Mouse (Mus musculus): ENCODE measurements around the gene Usp51. TPM values are rescaled to one million over a fixed set of nuclear protein-coding genes. Genes with fewer than 3 reads are reported as not detected.
"Not testable (repeated sequence)": the region's sequence is repeated elsewhere in the genome, so short reads cannot be mapped to it uniquely, and the experiment has no call there.

Usp51 gene
- total RNA-seq (2021), result not detected
- long read RNA-seq, experiment 1, result 0 reads
- long read RNA-seq, experiment 2, result 0 reads

DNA sequence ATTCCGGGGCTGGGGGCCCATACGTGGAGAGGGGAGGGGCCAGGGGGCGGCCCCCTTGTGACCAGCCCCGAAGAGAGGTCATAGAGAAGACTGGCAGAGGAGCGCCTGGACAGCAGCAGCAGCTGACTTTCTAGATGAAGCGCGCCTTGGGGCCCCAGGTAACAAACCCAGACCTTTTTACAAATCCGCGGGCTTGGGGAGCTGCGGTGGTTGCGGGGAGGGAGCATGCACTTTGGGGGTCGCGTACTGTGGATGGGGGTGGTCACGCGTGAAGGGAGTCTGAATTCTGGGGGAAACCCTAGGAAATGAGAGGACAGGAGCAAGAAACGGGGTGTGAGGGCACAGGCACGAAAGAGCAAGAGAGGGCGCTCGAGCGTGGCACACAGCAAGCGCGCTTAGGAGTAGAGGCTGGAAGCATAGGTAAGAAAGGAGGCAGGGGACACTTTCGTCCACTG is at the start of gene Usp51:
Gene Usp51, plus strand, starts transcription at position 83 of the 455 bp plus-strand sequence.
- intact Hi-C loops (cut with DNase I), result no loop called here
- DNase-seq, result no peak

DNA sequence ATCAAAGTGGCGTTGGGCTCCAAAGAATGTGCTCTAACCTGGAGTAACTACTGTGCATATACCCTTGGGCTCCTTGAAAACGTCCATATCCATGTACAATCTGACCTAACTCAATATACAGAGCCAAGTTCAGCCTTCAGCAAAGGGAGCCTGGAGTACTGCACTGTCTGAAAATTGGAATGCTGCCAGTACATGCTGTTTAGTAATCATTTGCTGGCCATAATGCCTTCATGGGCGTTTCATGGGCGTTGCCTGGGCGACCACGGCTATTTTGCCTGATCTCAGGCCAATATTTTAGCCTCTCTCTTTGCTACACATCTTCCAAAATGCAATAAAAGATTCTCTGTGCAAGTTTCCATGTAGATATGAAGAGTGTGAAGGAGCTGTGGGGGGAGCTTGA is 36.7 kb upstream of the Usp51 start:
- DNase-seq, result no peak
- intact Hi-C loops (cut with DNase I), result no loop called here

DNA sequence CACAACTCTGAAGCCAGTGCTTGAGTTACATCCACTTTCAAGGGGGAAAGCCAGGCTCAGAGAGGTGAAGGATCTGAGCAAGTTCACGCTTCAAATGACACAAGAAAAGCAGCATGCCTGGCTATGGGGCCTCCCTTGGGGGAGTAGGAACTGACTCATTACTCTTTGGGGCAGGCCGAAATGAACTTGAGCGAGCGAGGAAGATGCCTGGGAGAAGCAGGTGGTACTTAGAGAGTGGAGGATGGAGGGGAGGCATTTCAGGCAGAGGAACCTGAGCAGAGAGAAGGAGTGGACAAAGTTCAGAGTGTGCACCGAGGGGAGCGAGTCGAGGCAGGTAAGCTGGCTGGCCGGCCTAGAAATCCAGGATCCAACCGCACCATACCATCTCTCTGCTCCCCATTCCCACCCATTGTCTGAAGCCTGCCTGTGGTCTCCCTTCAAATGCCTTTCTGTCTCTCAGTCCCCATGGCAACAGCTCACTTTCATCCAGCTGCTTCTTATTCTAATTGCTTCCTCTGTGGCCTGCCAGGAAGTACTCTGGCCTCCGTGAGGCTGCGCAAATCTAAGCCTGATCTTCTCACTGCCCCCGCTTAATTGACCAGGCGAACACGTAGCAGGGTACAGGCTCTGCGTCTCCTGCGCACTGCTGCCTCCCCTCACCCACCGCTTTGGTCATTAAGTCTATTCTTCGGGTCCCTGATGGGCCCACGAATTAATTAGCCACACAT is 32.6 kb upstream of the Usp51 start:
- DNase-seq; intact Hi-C loops (cut with DNase I): not testable (repeated sequence)

DNA sequence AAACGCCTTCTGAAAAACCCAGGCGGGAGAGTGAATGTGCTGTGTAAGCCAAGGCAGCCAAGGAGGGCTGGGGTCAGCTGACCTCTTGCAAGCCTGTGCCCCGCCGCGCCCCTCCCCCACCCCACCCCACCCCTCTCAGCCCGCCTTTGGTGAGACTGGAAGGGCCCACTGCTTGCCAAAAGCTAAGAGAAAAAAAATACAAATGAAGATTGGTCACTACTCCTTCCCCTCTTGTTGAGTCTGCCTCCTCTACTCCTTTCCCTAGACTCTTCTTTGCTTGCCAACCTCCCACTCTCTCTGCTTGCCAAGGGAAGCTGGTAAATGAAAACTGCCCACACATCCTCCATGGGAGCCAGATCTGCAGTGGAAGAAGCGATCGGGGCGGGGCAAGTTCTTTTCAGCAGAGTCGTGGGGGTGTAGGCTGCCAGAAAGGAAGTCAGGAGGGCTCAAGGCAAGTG is 32.0 kb upstream of the Usp51 start:
- intact Hi-C loops (cut with DNase I), result no loop called here
- DNase-seq, result peak in 1 of 2 experiments; percentile 4

DNA sequence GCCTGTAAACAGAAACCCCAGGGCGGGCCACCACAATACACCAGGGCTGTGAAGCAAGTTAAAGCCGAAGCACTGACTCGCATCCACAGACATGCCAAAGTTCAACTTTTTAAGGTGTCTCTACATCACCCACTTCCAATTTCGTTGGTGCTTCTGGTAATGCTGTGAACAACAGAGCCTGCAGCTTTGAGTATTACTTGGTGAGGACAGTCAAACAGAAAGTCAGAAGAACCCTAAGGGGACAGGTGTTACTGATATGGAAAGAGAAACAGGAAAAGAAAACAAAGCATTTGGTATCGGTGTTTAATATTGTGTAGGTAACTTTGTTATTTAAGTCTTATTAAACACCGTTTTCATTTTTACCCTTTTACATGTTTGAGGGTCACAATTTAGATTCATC is 29.7 kb upstream of the Usp51 start:
- DNase-seq, result no peak
- intact Hi-C loops (cut with DNase I), result no loop called here

DNA sequence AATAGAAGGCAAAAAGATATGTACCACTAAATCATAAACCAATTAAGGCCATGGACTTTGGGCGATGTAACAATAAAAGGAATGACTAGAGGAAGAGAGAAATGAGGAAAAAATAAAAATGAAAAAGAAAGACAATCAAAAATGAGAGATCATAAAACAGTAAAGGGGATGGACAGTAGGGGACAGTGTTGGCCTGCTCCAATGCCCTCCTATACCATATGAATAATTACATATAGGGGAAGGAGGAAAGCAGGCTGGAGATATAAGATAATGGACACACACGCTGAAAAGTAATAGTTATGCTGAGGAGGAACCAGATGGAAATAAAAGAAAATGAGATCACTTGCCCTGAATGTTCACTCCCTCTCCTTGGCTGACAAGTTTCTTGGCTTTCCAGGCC is 21.3 kb upstream of the Usp51 start:
- intact Hi-C loops (cut with DNase I), result no loop called here
- DNase-seq, result no peak

DNA sequence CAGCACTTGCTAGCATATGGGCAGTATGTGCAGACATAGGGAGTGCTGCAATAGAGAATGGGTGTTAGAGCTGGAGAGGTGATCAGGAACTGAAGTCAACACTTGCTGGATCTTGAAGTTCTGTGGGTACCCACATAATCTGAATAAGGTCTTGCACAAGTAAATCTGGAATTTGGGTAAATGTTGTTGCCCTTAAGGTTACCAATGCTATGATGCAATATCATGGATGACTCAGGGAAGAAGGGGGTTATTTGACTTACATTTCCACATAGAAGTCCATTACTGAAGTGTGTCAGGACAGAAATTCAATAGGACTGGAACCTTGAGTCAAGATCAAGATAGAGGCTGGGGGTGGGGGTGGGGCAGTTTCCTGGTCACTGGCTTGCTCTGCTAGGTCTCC is 16.4 kb upstream of the Usp51 start:
- intact Hi-C loops (cut with DNase I), result not testable (repeated sequence)

DNA sequence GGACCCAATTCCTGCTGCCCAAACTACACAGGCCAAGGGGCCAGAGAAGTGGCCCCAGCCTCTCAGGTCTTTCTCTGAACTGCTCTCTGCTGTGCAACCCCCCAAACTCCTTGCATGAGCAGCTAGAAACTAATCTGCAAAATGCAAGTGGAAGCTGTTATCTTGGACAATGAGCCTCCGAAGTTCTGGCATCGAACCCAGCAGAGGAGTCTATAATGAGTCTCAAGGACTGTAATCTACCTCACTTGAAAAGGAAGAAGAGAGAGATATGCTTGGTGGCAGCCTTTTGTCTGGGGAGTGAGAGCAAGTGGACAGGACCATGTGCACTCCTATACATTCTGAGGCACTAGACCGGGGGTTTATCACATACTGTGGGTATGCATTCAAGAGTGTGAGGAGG is 10.2 kb upstream of the Usp51 start:
- intact Hi-C loops (cut with DNase I); DNase-seq: not testable (repeated sequence)

More for the DNA sequence above, 16.4 kb upstream of the Usp51 start:
- not testable (repeated sequence) for DNase-seq

DNA sequence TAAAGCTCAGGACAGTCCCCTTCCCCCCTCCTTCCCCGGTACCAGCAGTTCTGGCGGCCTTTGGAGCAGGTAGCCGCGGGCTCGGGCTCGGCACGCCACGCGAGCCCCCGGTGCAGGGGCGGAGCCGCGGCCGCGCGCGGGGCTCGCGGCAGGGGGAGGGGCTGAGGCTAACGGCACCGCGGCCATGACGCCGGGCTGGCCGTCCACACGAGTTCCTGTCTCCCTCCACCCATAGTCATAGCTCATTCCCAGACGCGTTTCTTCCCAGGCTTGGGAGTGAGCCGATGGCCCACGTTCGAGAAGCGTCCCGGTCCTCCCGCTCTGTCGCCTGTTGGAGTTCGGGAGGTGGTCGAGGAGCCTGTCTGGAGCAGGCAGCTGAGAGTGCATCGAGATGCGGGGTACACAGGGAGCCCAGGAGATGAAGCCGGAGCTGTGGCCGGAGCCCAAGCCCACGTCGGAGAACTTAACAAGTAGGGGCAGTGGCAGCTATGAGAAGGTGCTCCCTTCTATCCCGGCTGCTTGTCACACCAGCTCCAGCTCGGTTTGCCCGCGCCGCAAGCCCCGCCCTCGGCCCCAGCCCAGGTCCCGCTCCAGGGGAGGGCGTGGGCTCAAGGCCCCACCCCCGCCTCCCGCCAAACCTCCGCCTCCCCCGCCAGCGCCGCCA is 884 bp downstream of the Usp51 start:
- intact Hi-C loops (cut with DNase I), result no loop called here
- DNase-seq, result peak; percentile 13 to 20

DNA sequence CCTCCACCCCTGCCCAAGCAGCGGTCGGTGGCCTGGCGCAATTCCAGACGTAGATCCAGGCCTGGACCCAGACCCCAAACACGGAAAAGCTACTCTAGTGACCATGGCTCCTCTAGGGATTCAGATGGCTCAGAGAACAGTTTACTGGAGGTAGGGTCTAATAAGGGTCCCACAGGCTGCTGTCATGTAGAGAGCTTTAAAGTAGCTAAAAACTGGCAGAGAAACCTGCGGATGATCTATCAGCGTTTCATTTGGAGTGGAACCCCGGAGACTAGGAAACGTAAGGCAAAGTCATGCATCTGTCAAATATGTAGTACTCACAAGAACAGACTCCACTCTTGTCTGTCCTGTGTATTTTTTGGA is 1.4 kb downstream of the Usp51 start:
- intact Hi-C loops (cut with DNase I), result no loop called here
- DNase-seq, result no peak

DNA sequence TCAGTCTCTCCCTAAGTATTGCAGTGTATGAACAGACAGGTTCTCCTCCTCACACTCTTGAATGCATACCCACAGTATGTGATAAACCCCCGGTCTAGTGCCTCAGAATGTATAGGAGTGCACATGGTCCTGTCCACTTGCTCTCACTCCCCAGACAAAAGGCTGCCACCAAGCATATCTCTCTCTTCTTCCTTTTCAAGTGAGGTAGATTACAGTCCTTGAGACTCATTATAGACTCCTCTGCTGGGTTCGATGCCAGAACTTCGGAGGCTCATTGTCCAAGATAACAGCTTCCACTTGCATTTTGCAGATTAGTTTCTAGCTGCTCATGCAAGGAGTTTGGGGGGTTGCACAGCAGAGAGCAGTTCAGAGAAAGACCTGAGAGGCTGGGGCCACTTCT is 19.0 kb downstream of the Usp51 start:
- intact Hi-C loops (cut with DNase I); DNase-seq: not testable (repeated sequence)

DNA sequence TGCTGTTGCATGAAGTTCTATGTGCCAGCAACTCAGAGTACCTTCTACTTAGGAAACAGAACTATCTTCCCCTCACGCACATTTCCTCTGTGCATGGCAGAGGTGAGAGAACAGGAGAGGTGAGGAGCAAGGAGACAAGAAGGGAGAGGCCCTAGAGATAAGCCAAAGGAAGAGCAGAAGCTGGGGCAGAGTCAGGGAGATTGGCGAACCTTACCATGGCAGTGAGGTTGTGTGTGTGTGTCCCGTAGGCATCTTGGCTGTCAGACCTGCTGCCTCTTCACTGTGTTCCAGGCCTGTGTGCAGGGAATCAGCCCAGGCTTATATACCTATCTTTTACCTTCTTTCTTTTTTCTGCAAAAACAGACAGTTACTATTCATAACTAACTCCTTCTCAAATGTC is 19.4 kb downstream of the Usp51 start:
- intact Hi-C loops (cut with DNase I); DNase-seq: not testable (repeated sequence)

DNA sequence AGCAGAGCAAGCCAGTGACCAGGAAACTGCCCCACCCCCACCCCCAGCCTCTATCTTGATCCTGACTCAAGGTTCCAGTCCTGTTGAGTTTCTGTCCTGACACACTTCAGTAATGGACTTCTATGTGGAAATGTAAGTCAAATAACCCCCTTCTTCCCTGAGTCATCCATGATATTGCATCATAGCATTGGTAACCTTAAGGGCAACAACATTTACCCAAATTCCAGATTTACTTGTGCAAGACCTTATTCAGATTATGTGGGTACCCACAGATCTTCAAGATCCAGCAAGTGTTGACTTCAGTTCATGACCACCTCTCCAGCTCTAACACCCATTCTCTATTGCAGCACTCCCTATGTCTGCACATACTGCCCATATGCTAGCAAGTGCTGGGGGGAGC is 25.3 kb downstream of the Usp51 start:
- DNase-seq; intact Hi-C loops (cut with DNase I): not testable (repeated sequence)

DNA sequence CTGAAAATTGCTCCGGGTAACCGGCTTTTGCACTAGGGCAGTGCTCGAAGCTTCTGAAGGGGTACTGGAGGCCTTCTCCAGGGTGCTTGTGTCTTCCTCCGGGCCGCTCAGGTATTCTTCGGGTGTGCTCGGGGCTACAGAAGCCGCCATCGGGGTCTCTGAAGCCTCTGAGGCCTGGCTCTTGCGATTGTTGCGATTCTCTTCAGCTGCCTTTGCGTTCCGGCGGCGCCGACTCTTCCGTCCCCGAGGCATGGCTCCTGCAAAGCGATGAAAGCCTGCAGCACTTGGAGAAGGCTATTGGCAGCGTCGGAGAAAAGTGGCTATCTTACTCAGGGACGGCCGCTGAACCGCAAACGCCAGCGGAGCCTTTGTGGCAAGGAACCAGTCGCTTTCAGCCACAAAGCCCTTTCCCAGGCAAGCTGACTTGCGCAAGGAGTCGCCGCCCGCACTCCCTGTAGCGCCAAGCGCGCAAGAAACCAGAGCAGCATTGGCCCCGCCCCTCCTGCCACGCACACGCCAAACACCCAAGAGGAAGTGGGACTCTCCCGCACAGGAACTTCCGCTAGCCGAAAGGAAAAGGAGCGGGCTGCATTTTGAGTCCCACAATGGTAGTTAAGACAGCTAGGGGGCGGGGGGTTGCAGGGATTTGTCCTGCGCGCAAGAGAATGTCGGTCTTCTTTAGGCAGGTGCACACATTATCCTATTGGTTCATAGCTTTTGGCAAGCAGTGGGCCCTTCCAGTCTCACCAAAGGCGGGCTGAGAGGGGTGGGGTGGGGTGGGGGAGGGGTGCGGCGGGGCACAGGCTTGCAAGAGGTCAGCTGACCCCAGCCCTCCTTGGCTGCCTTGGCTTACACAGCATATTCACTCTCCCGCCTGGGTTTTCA is 31.1 kb downstream of the Usp51 start, which contains the start of gene Mageh1:
Gene Mageh1, minus strand, starts transcription at position 489 of the 885 bp plus-strand sequence.
- intact Hi-C loops (cut with DNase I), result no loop called here
- DNase-seq, result peak; percentile 60 to 67

DNA sequence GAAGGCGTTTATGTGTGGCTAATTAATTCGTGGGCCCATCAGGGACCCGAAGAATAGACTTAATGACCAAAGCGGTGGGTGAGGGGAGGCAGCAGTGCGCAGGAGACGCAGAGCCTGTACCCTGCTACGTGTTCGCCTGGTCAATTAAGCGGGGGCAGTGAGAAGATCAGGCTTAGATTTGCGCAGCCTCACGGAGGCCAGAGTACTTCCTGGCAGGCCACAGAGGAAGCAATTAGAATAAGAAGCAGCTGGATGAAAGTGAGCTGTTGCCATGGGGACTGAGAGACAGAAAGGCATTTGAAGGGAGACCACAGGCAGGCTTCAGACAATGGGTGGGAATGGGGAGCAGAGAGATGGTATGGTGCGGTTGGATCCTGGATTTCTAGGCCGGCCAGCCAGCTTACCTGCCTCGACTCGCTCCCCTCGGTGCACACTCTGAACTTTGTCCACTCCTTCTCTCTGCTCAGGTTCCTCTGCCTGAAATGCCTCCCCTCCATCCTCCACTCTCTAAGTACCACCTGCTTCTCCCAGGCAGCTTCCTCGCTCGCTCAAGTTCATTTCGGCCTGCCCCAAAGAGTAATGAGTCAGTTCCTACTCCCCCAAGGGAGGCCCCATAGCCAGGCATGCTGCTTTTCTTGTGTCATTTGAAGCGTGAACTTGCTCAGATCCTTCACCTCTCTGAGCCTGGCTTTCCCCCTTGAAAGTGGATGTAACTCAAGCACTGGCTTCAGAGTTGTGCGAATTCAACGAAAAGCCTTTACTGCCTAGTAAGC is 31.9 kb downstream of the Usp51 start:
- DNase-seq; intact Hi-C loops (cut with DNase I): not testable (repeated sequence)

Other genes starting within 250 kb of the Usp51 start
- gene Shroom2, start 237.0 kb upstream of the Usp51 start, total RNA-seq (2021), result 1 to 10 TPM; 1.0 to 1.8 TPM
- gene Gpr143, start 224.5 kb upstream of the Usp51 start, total RNA-seq (2021), result not detected
- 1 to 10 TPM; 4.2 to 4.5 TPM for gene Mageh1, start 31.1 kb downstream of the Usp51 start, total RNA-seq (2021)
- gene Foxr2, start 112.3 kb downstream of the Usp51 start, total RNA-seq (2021), result not detected
- 1 to 10 TPM; 1.6 to 3.3 TPM for gene Rragb, start 133.5 kb downstream of the Usp51 start, total RNA-seq (2021)
- under 1 TPM; 0.15 to 0.28 TPM for gene Klf8, start 231.0 kb downstream of the Usp51 start, total RNA-seq (2021)

Measured in gastrocnemius, postnatal 36 days (tissue).